Mouse (Mus musculus) lung, embryonic 14.5 days (tissue): Measurements from ENCODE around the gene Mt3. TPM values are rescaled to one million over a fixed set of nuclear protein-coding genes. Genes with fewer than 3 reads are reported as not detected.

Experiments used
- ATAC-seq: fragments of 200-750 bp; cut with Nextera tagmentation; 2 replicates; pipeline ENCODE4 v1.8.0; 2017; ENCODE audit warnings: mild to moderate bottlenecking, moderate TSS enrichment, moderate library complexity; ENCODE audit not compliant: insufficient read depth
- DNase-seq: peaks from one replicate; pipeline ENCODE4 v3.0.0-alpha.2; 2015
- H3K27ac ChIP-seq: fragments of 300-500 bp; sonication (generic); 2 replicates; pipeline ENCODE4 v1.5.1; 2014; ENCODE audit warnings: low read depth, mild to moderate bottlenecking, moderate library complexity
- H3K27me3 ChIP-seq: fragments of 300-500 bp; sonication (generic); 2 replicates; pipeline ENCODE4 v1.6.1; 2014; ENCODE audit warnings: low read length, control low read depth; ENCODE audit not compliant: insufficient read depth
- H3K36me3 ChIP-seq: fragments of 300-500 bp; sonication (generic); 2 replicates; pipeline ENCODE4 v1.6.1; 2014; ENCODE audit warnings: control low read depth; ENCODE audit not compliant: insufficient read depth
- H3K4me1 ChIP-seq: fragments of 300-500 bp; sonication (generic); 2 replicates; pipeline ENCODE4 v1.6.1; 2014; ENCODE audit warnings: antibody characterized with exemption, control low read depth; ENCODE audit not compliant: insufficient read depth
- H3K4me2 ChIP-seq: fragments of 300-500 bp; sonication (generic); 2 replicates; pipeline ENCODE4 v1.6.1; 2014; ENCODE audit warnings: mild to moderate bottlenecking
- H3K4me3 ChIP-seq: fragments of 300-500 bp; sonication (generic); 2 replicates; pipeline ENCODE4 v1.5.1; 2014; ENCODE audit warnings: low read depth, low read length
- H3K9ac ChIP-seq: fragments of 300-500 bp; sonication (generic); 2 replicates; pipeline ENCODE4 v1.6.1; 2014
- H3K9me3 ChIP-seq: fragments of 300-500 bp; sonication (generic); 2 replicates; pipeline ENCODE4 v1.6.1; 2016; ENCODE audit warnings: low read depth, low read length, control low read depth
- CTCF ChIP-seq: IDR thresholded peaks from 2 replicates; pipeline ENCODE4 v1.5.1; 2016; ENCODE audit warnings: antibody characterized with exemption, low read depth
- WGBS: fragments of 180-500 bp; shearing (Covaris S2); extraction: QIAGEN DNeasy Blood & Tissue Kit; methylation state at CpG from one replicate; pipeline ENCODE4 v1.1.7; 2014; 5-methylcytosine and 5-hydroxymethylcytosine counted together
- polyA plus RNA-seq: library from polyadenylated mRNA; unstranded; fragments of >200 nt; fragmentation: Nextera tagmentation; extraction: Ambion mirVana; gene quantifications from 2 replicates; pipeline ENCODE4 v1.2.1, GENCODE M21; 2014

Mt3 gene
- polyA plus RNA-seq, 1 experiment from 2014 or later: 2.9 TPM

DNA sequence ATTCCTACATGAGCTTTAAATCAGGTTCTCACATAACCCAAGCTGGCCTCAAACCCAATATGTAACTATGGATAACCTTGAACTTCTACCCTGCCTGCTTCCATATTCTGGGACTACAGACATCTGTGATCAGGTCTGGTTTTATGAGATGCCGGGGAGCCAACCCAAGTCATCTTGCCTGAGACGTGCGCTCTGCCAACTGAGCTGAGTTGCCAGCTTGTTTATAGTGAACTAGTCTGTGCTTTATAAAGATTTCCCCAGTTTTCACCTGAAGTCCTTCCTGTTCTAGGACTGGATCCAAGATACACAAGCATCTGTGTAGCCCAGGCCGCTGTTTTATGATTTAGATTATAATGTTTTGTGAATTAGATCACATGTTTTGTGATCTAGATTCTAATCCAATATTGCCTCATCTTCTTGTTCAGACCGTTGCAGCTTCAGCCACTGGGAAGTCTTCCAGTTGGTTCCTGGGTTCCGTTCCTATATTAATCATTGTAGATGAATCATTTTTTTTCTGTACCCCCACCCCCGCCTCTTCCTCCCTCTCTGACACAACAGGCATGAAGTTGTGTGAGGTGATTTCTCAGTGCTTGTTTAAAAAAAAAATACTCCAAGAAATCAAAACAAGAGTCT, 42.3 kb downstream of the Mt3 start:
- no peaks in the 10 kb centered on the region for H3K36me3 ChIP-seq
- no peak overlapping the region for H3K9ac ChIP-seq
- TF ChIP-seq CTCF: no peak
- no peaks in the 10 kb centered on the region for H3K9me3 ChIP-seq
- DNase-seq: no peak
- H3K27me3 ChIP-seq: no peaks in the 10 kb centered on the region
- H3K4me2 ChIP-seq: no peak overlapping the region
- H3K27ac ChIP-seq: no peak overlapping the region
- ATAC-seq: no peak
- no peak overlapping the region for H3K4me3 ChIP-seq
- H3K4me1 ChIP-seq: no peaks in the 10 kb centered on the region; the same call in 1 of the 2 replicates
- 81% methylated on average over 7 of the region's 7 CpGs for WGBS

- Histone ChIP-seq H3K36me3 (no peaks in the 10 kb centered on the region), H3K4me1 (no peaks in the 10 kb centered on the region), H3K27me3 (no peaks in the 10 kb centered on the region), H3K9me3 (no peaks in the 10 kb centered on the region), H3K4me2 (no peak overlapping the region; the same call in 1 of the 2 replicates), H3K4me3 (no peak overlapping the region), H3K27ac (no peak overlapping the region), H3K9ac (no peak overlapping the region)
- peak; percentile 89 for TF ChIP-seq CTCF
- ATAC-seq (peak; percentile 52; the same call in 1 of the 2 replicates), DNase-seq (peak; percentile 94)
- 41% methylated on average over 10 of the region's 10 CpGs for WGBS
Measured at GRCm38 (mm10) chr8:94199202-94199869, 46.9 kb downstream of the Mt3 start.

Other genes with a start within 250 kb of the Mt3 start
- gene Amfr, start 139.8 kb upstream of the Mt3 start, polyA plus RNA-seq: 53.6 and 54.7 TPM in 2 replicates
- gene Nudt21, start 115.6 kb upstream of the Mt3 start, polyA plus RNA-seq: 134 and 140 TPM in 2 replicates
- 14.2 and 17.3 TPM in 2 replicates for gene Ogfod1, start 115.4 kb upstream of the Mt3 start, polyA plus RNA-seq
- 10.3 and 12.0 TPM in 2 replicates for gene Bbs2, start 53.7 kb upstream of the Mt3 start, polyA plus RNA-seq
- not detected in 2 replicates for gene Mt4, start 15.4 kb upstream of the Mt3 start, polyA plus RNA-seq
- 12.3 and 15.2 TPM in 2 replicates for gene Mt2, start 20.1 kb downstream of the Mt3 start, polyA plus RNA-seq
- 57.4 and 71.3 TPM in 2 replicates for gene Mt1, start 26.5 kb downstream of the Mt3 start, polyA plus RNA-seq
- gene Nup93, start 62.0 kb downstream of the Mt3 start, polyA plus RNA-seq: 118 and 126 TPM in 2 replicates
- gene Slc12a3, start 176.6 kb downstream of the Mt3 start, polyA plus RNA-seq: not detected in 2 replicates
- gene Herpud1, start 233.8 kb downstream of the Mt3 start, polyA plus RNA-seq: 97.9 and 111 TPM in 2 replicates